Mouse (Mus musculus): ENCODE measurements around the gene Rps18.
"Not testable (repeated sequence)": the region's sequence is repeated elsewhere in the genome, so short reads cannot be mapped to it uniquely, and the experiment has no call there.

Rps18 gene

DNA sequence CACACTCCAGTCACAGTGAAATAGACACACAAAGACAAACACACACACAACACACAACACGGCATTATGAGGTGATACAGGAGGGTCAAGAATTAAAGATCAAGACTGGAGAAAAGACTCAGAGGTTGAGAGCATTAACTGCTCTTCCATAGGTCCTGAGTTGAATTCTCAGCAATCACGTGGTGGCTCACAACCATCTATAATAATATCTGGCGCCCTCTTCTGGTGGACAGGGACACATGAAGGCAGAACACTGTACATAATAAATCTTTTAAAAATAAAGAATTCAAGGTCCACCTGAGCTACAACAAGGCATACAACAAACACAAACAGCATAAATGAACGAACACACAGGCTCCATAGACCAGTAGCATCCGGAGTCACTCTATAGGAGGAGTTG is 13.1 kb upstream of the Rps18 start:
- no peak for DNase-seq (ENCODE audit: low spot score in 2 of 2)

GRCm38 (mm10) chr17:33968489-33968888 is 12.7 kb upstream of the Rps18 start:
- DNase-seq (ENCODE audit: low spot score in 2 of 2), result peak; percentile 71 to 78

GRCm38 (mm10) chr17:33965846-33966550 is 10.2 kb upstream of the Rps18 start:
- DNase-seq (ENCODE audit: low spot score in 2 of 2), result no peak

DNA sequence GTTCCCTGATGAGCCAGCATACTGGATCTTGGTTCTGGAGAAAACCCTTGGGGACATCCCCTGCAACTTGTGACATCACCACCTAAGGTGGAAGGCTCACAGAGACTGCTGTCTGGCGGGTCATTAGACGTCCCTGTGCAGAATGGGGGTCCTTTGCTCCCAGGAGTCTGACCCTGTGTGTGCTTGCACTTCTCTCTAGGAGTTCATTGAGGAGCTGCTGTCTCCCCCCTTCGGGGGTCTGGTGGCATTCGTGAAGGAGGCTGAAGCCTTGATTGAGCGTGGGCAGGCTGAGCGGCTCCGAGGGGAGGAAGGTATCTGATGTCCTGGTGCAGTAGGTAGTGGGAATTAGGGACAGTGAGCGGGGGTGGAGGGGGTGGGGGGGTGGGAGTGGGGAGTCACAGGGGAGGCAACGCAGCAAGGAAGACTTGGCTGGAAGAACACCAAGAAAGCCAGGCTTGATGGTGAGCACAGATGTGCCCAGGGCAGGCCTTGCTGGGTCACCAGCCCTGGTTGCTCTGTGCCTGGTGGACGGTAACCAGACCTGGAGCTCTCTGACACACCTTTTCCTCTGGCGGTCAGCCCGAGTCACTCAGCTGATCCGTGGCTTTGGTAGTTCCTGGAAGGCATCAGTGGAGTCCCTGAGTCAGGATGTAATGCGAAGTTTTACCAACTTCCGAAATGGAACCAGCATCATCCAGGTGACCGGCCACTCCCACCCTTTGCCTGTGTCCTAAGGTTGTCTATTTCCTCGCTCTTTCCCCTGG is 9.5 kb upstream of the Rps18 start:
- DNase-seq (ENCODE audit: low spot score in 2 of 2), result no peak

DNA sequence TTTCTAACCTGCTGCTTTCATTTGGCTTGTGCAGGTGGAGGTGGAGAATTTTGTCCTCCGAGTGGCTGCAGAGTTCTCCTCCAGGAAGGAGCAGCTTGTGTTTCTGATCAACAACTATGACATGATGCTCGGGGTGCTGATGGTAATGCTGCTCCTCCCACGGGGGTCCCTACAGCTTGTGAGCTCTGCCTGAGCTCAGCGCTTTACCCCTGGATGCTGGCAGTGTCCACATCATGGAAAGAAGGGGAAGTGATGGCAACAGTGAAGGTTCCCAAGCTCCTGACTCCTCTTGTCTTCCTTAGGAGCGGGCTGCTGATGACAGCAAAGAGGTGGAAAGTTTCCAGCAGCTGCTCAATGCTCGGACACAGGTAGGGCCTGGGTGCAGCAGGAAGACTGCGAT is 7.1 kb upstream of the Rps18 start:
- DNase-seq (ENCODE audit: low spot score in 2 of 2), result no peak

DNA sequence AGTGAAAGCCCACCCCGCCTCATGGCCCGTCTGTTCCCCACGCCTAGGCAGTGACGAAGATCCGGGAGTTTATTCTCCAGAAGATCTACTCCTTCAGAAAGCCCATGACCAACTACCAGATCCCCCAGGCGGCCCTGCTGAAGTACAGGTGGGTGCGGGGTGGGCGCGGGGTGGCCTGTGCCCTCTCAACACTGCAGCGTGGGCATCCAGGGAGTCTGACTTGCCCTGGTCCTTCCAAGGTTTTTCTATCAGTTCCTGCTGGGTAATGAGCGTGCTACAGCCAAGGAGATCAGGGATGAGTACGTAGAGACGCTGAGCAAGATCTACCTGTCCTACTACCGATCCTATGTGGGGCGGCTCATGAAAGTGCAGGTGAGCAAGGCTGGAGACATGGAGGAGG is 4.1 kb upstream of the Rps18 start:
- no peak for DNase-seq (ENCODE audit: low spot score in 2 of 2)

- no peak for DNase-seq (ENCODE audit: low spot score in 2 of 2)
Measured at GRCm38 (mm10) chr17:33959135-33959534, 3.3 kb upstream of the Rps18 start.

DNA sequence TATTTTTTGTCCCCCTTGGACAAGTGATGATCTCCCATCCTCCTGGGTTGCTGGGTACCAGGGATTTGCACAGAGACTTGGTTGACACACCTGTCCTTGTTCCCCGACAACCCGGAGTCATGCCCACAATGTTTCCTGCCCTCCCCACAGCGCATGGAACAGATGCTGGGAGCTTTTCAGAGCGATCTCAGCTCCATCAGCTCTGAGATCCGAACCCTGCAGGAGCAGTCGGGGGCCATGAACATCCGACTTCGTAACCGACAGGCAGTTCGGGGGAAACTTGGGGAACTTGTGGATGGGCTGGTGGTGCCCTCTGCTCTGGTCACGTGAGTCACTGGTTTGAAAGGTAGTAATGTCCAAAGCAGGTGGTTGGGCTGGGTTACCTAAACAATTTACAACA is 2.6 kb upstream of the Rps18 start:
- no peak for DNase-seq (ENCODE audit: low spot score in 2 of 2)

GRCm38 (mm10) chr17:33957493-33957892 is 1.7 kb upstream of the Rps18 start:
- no peak for DNase-seq (ENCODE audit: low spot score in 2 of 2)

DNA sequence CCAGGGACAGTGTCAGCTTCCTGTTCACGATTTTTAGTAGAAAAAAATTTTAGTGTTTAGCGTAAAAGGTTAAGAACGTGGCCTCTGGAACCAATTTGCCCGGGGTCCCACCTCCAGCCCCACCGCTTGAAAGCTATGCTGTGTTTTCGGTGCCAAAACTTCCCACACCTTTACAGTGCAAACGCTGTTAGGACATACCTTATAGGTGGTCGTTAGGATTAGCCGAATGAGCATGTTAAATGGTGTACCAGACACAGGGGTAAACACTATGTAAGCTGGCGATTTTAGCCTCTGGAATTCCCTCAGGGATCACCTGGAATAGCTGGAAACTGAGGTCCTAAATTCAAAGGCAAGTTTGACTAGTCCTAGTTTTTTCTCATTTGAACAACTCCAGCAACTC is 535 bp upstream of the Rps18 start:
- no peak for DNase-seq (ENCODE audit: low spot score in 2 of 2)

DNA sequence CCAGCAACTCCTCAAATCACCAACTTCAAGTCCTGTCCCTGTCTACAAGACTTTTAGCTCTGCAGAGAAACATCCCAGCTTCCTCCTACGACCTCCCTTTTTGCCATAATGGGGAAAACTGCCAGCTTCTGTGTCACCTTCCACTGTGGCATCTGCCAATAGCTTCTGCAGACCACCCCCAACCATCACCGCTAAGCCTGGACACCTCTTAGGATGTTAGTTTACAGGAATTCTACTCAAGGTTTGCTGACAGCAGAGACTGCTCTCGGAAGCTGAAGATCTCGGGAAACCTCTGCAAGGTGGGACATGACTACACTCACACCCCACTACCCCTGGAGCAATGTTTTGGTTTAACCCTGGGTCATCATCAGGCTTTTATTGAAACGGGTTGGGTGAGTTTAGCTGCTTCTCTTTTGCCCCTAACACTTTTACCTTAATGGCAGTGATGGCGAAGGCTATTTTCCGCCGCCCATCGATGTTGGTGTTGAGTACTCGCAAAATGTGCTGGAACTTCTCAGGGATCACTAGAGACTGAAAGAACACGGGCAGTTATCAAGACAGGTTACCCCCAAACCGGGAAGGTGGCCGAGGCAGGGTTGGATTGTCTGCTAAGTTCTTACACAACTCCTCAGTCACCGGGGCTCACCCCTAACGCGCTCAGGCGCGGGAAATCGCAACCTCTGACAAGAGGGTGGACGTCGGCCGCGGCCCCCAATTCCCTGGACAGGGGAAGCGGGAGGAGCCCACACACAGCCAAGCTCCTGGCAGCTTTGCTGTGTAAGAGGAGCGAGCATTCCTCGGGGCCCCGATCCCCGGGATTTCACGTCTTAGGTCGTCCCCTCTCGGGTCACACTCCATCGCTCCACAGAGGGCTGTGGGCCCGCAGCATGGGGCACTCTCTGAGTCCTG is 901 bp downstream of the Rps18 start:
- no peak for DNase-seq (ENCODE audit: low spot score in 2 of 2)

GRCm38 (mm10) chr17:33953961-33954565 is 1.7 kb downstream of the Rps18 start:
- DNase-seq (ENCODE audit: low spot score in 2 of 2), result no peak

DNA sequence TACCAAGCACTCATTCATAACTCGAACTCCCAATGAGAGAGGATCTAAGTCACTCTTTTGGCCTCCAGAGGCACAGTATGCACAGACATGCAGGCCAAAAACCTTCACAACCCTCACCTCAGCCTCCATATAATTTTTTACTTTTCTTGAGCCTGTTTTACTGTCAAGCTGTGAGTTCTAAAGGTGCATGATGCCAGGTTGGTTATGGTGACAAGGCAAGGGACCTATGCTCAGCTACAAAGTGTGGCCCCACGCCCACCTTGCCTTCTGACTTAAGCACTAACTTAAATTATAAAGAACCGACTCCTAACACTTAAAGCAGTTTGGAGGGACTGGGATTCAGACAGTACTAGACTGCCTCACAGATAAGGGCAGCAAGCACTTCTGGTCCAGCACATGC is 2.5 kb downstream of the Rps18 start:
- no peak for DNase-seq (ENCODE audit: low spot score in 2 of 2)

DNA sequence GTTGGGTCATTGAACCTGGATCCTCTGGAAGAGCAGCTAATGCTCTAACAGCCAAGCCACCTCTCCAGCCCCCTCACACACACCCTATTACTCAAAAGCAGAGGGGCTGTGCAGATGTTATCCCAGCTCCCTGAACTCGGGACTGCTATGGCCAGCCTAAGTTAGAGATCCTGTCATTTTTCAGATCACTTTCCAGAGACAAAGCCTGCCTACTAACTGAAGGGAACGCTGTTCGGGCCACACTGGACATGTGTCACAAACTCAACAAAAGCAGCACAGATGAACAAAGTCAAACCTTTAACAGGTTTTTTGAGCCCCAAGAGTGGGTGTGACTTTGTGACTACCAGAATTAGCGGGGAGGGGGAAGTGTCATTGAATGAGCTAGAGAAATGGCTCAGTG is 2.9 kb downstream of the Rps18 start:
- DNase-seq (ENCODE audit: low spot score in 2 of 2), result no peak

- not testable (repeated sequence) for DNase-seq (ENCODE audit: low spot score in 2 of 2)
Measured at GRCm38 (mm10) chr17:33952015-33952414, 3.8 kb downstream of the Rps18 start.

DNA sequence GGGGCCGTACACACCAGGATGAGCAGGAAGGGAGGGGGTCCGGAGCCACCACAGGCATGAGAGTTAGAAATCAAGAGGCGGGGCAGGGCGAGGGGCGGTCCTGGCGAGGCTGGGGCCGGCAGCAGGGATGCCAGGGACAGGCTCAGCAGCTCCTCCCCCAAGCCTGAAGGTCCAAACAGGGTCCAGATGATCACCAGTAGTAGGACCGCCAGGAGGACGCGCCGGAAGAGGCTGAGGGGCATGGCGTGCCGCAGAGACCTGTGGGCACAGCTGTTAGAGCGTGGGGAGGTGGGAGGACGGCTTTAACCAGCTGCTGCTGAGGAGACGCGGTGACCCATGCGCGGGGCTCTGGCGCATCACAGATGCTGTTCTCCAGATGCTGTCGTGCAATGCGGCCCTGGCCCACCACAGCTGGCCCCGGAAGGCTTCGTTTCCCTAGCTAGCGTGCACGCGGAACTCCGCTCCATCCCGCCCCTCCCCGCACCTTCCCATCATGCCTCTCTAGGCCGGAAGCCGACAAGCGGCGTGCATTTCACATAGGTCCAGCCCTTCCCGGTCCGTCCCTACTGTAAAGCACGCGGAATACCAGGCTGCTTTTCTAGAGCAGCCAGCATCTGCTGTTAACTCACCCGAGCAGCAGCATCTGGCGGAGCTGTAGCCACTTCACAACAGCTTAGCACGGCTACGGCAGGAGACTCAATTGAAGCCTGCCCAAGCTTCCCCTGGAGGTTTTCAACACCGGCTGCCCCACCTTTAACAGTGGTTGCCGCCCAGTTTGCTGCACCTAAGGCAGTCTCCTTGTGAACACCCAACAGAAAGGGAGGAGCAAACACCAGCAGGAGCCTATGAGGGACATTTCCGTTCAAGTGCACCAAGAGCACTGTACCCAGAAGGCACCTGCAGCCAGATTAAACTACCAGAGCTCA is 4.5 kb downstream of the Rps18 start, which contains the start of gene B3galt4:
TSS of gene B3galt4 (minus strand) at position 468 of the 926 bp plus-strand sequence.
- peak; percentile 57 to 73 for DNase-seq (ENCODE audit: low spot score in 2 of 2)

DNA sequence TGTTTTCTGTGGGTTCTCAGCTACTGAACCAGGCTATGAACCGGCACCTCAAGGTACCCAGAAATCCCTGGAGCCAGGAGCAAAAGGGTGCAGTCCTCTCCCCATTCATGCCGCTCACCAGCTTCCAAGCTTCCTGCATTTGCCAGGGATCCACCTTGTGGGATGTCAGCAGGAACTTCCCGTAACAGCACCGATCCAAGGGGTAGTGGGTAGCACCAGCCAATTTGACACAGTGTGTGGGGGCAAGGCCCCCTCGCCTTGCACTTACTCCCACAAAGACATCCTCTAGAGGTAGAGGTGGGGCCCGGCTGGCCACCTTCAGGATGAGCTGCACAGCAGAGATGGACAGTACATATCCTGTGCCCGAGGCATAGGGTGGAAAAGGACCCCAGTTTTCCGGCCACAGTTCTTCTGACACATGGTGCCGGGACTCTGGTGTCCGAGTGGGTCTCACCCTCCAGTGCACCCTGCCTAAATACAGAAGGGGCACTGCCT is 5.6 kb downstream of the Rps18 start:
- no peak for DNase-seq (ENCODE audit: low spot score in 2 of 2)

DNA sequence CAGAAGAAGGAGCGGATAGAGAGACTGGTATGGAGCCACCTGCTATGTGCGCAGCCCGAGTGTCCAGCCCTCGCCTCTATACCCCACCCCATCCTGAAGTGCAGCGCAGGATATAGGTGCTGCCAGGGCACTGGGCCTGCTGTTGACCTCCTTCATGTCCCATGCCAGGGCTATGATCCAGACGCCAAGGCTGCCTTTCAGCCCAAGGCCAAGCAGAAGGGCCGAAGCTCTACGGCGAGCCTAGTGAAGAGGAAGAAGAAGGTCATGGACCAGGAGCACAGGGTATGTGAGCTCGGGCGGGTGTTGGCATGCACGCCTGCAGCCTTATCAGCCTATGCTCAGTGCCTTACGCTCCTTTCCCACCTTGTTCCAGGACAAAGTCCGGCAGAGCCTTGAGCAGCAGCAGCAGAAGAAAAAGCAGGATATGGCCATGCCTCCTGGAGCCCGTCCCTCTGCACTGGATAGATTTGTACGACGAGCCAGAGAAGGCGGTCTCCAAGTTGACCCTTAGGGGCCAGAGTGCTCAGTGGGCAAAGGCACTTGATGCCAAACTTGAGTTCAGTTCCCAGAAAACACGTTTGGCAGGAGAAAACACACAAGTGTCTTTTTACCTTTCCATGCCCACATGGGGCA is 6.8 kb downstream of the Rps18 start:
- no peak for DNase-seq (ENCODE audit: low spot score in 2 of 2)

GRCm38 (mm10) chr17:33948090-33948904 is 7.5 kb downstream of the Rps18 start:
- no peak for DNase-seq (ENCODE audit: low spot score in 2 of 2)
